Comparison of ENCODE assay signal across 13 mouse cellular contexts in genomic region chr3:94915903-94916741, GRCm38 (mm10). TPM values are rescaled to one million over a fixed set of nuclear protein-coding genes. Genes with fewer than 3 reads are reported as not detected.
DNase-seq lines count a peak whose midpoint lies in the region; ATAC-seq and TF ChIP-seq lines count a peak whose summit lies in the region.
"Had no signal": no experiment of that assay in that cellular context is flagged by ENCODE, and none has a peak within 500 bp of the region (broad histone marks: within the 10 kb centered on the region; RNA-seq: fewer than 3 reads in every experiment).

No protein-coding gene starts in this region.

- no peak for TF ChIP-seq POLR2A in kidney, adult 2 months (IDR thresholded peaks at IDR 0.05; ENCODE audit: low read depth, low read length)
- no peak for TF ChIP-seq POLR2A in MEL (IDR thresholded peaks at IDR 0.05; ENCODE audit: control insufficient read depth in 1 of 2, insufficient read depth in 1 of 2, low read depth in 1 of 2, low read length in 2 of 2, poor library complexity in 1 of 2)
- TF ChIP-seq POLR2A in thymus, adult 2 months (IDR thresholded peaks at IDR 0.05; ENCODE audit: control insufficient read depth, extremely low read depth, insufficient read depth, low read length, poor library complexity): no peak

- peak overlapping the region; percentile 62; the same call in 1 of the 2 replicates for H3K27ac ChIP-seq in kidney, adult 2 months (ENCODE audit: insufficient read depth, low read depth, low read length)
- H3K27ac ChIP-seq in MEL (ENCODE audit: control insufficient read depth, low read depth, low read length): no peak overlapping the region
- peak overlapping the region; percentile 79 for H3K27ac ChIP-seq in lung, embryonic 16.5 days (ENCODE audit: low read length)
- no peak overlapping the region for H3K27ac ChIP-seq in thymus, adult 2 months (ENCODE audit: control insufficient read depth, insufficient read depth, low read length)

- H3K27me3 ChIP-seq in kidney, adult 2 months (replicated peaks; ENCODE audit: control insufficient read depth, insufficient read depth, low read length): no peaks in the 10 kb centered on the region
- H3K27me3 ChIP-seq in MEL (ENCODE audit: control insufficient read depth in 1 of 2, insufficient read depth in 2 of 2, low read length in 2 of 2): no peaks in the 10 kb centered on the region
- no peaks in the 10 kb centered on the region for H3K27me3 ChIP-seq in lung, embryonic 16.5 days (ENCODE audit: control insufficient read depth, insufficient read depth, low read depth, low read length)
- H3K27me3 ChIP-seq in thymus, adult 2 months (ENCODE audit: control insufficient read depth, insufficient read depth, low read length): no peaks in the 10 kb centered on the region; the same call in 1 of the 2 replicates

- no peak overlapping the region for H3K4me3 ChIP-seq in kidney, adult 2 months (ENCODE audit: insufficient read depth, low read depth, low read length)
- H3K4me3 ChIP-seq in MEL (ENCODE audit: control insufficient read depth in 1 of 2, insufficient read depth in 1 of 2, low read depth in 2 of 2, low read length in 2 of 2): no peak overlapping the region
- H3K4me3 ChIP-seq in lung, embryonic 16.5 days (ENCODE audit: low read length): no peak overlapping the region
- no peak overlapping the region for H3K4me3 ChIP-seq in thymus, adult 2 months (ENCODE audit: control insufficient read depth, insufficient read depth, low read length)

- TF ChIP-seq CTCF in kidney, adult 2 months (conservative IDR thresholded peaks at IDR 0.05; ENCODE audit: insufficient read depth, insufficient read length, low read depth, low read length): no peak
- TF ChIP-seq CTCF in MEL (IDR thresholded peaks at IDR 0.05 in 2 of 3, conservative IDR thresholded peaks at IDR 0.05 in 1 of 3; ENCODE audit: control insufficient read depth in 1 of 3, insufficient read depth in 1 of 3, low read depth in 2 of 3, low read length in 3 of 3, poor library complexity in 1 of 3, severe bottlenecking in 1 of 3): no peak
- no peak for TF ChIP-seq CTCF in thymus, adult 2 months (IDR thresholded peaks at IDR 0.05; ENCODE audit: borderline replicate concordance, control insufficient read depth, extremely low read depth, insufficient read depth, low read length, poor library complexity)

- peak; percentile 41; the same call in 1 of the 2 replicates for ATAC-seq in lung, embryonic 16.5 days (ENCODE audit: low read depth)
- no peak for ATAC-seq in monocyte, adult 5-6 weeks (replicated peaks; ENCODE audit: insufficient number of reproducible peaks, low FRiP score, low TSS enrichment, poor library complexity, severe bottlenecking)

- H3K9me3 ChIP-seq in MEL (replicated peaks; ENCODE audit: insufficient read depth, low read length): no peaks in the 10 kb centered on the region
- no peaks in the 10 kb centered on the region for H3K9me3 ChIP-seq in lung, embryonic 16.5 days (ENCODE audit: control insufficient read depth, low read length)

- DNase-seq in kidney, adult 2 months: peak; percentile 59
- DNase-seq in kidney, adult 18-20 months: no peak
- DNase-seq in MEL (ENCODE audit: low read depth, low spot score): no peak
- peak; percentile 11 for DNase-seq in thymus, adult 2 months
- DNase-seq in right cerebral cortex, adult 18-20 months: no peak
- no peak for DNase-seq in right cerebral cortex, postnatal 10 days (ENCODE audit: low spot score in 2 of 2)
- DNase-seq: adrenal gland, adult 2 months; cerebellum, adult 9-11 months; gastrocnemius, postnatal 14 days; heart, postnatal 14 days; midbrain, embryonic 14.5 days had no signal

- H3K4me2 ChIP-seq in lung, embryonic 16.5 days (ENCODE audit: low read depth, low read length): no peak overlapping the region

- TF ChIP-seq RAD21 in MEL (IDR thresholded peaks at IDR 0.05; ENCODE audit: low read depth, low read length): no peak

- peaks cover 38% of the 10 kb centered on the region for H3K4me1 ChIP-seq in kidney, adult 2 months (ENCODE audit: control insufficient read depth, insufficient read depth, low read length)
- H3K4me1 ChIP-seq in MEL (ENCODE audit: control insufficient read depth in 1 of 2, insufficient read depth in 2 of 2, low read length in 2 of 2): peaks cover 8 to 10% of the 10 kb centered on the region in 2 experiments
- 0 out of 2 replicates have a peak, but pooled peaks cover 5% of the 10 kb centered on the region for H3K4me1 ChIP-seq in lung, embryonic 16.5 days (replicated peaks; ENCODE audit: control insufficient read depth, insufficient read depth, low read length)
- peaks cover 5% of the 10 kb centered on the region for H3K4me1 ChIP-seq in thymus, adult 2 months (replicated peaks; ENCODE audit: control insufficient read depth, insufficient read depth, low read length)

- H3K9ac ChIP-seq in MEL (ENCODE audit: control insufficient read depth, low read depth, low read length, poor library complexity, severe bottlenecking): no peak overlapping the region
- H3K9ac ChIP-seq in lung, embryonic 16.5 days (ENCODE audit: low read length): no peak overlapping the region

- no peaks in the 10 kb centered on the region for H3K79me2 ChIP-seq in MEL (ENCODE audit: control insufficient read depth, insufficient read depth, low read length, poor library complexity)

- H3K36me3 ChIP-seq in kidney, adult 2 months (ENCODE audit: control insufficient read depth, insufficient read depth, low read length): no peaks in the 10 kb centered on the region
- peaks cover 0 to 4% of the 10 kb centered on the region in 2 experiments; a peak in 1 of 4 replicates for H3K36me3 ChIP-seq in MEL (ENCODE audit: control insufficient read depth in 1 of 2, insufficient read depth in 2 of 2, low read length in 2 of 2)
- H3K36me3 ChIP-seq in lung, embryonic 16.5 days (ENCODE audit: control insufficient read depth, insufficient read depth, low read length): no peaks in the 10 kb centered on the region
- H3K36me3 ChIP-seq in thymus, adult 2 months (ENCODE audit: control insufficient read depth, insufficient read depth, low read length): no peaks in the 10 kb centered on the region

- no peak for TF ChIP-seq EP300 in MEL (IDR thresholded peaks at IDR 0.05; ENCODE audit: low read depth in 1 of 2, low read length in 2 of 2)

- WGBS in kidney, adult 2 months: 55% methylated on average over 7 of the region's 7 CpGs
- 63% methylated on average over 7 of the region's 7 CpGs for WGBS in lung, embryonic 16.5 days
- 24% methylated on average over 7 of the region's 7 CpGs for WGBS in thymus, adult 2 months

TF ChIP-seq in MEL, 35 proteins besides CTCF, POLR2A, EP300 and RAD21 (continues in another document):
- TF ChIP-seq ZC3H11A (IDR thresholded peaks at IDR 0.05; ENCODE audit: low read depth, low read length): no peak
- TF ChIP-seq TCF12 (IDR thresholded peaks at IDR 0.05; ENCODE audit: low read depth, low read length): peak; percentile 44; the same call in 1 of the 2 replicates
- no peak for TF ChIP-seq MAX (IDR thresholded peaks at IDR 0.05; ENCODE audit: low read length)
- TF ChIP-seq GABPA (IDR thresholded peaks at IDR 0.05; ENCODE audit: low read depth, low read length): no peak
- peak; percentile 28; the same call in 1 of the 2 replicates for TF ChIP-seq TAL1 (IDR thresholded peaks at IDR 0.05; ENCODE audit: low read length)
- no peak for TF ChIP-seq ZKSCAN1 (IDR thresholded peaks at IDR 0.05; ENCODE audit: low read depth, low read length)
- no peak for TF ChIP-seq KAT2A (conservative IDR thresholded peaks at IDR 0.05; ENCODE audit: low read depth, low read length)
- TF ChIP-seq SMC3 (IDR thresholded peaks at IDR 0.05; ENCODE audit: low read depth, low read length): no peak
- TF ChIP-seq MEF2A (IDR thresholded peaks at IDR 0.05; ENCODE audit: extremely low read depth, insufficient replicate concordance, low read depth, low read length, poor library complexity, severe bottlenecking): no peak
- 0 out of 2 replicates have a peak, but pooled peaks have one; percentile 15 for TF ChIP-seq ETS1 (IDR thresholded peaks at IDR 0.05; ENCODE audit: low read depth, low read length)
- TF ChIP-seq ZMIZ1 (IDR thresholded peaks at IDR 0.05; ENCODE audit: low read depth, low read length): no peak
- TF ChIP-seq TBP (IDR thresholded peaks at IDR 0.05; ENCODE audit: low read depth, low read length): peak; percentile 46; the same call in 1 of the 2 replicates

RNA-seq across cellular contexts. Expression of gene Selenbp1, which starts 16.7 kb away (rescaled TPM):
- polyA plus RNA-seq in kidney, adult 2 months (2012; rRNA removed): 785 and 803 TPM in 2 replicates
- total RNA-seq in MEL (2012; rRNA removed): 109 and 179 TPM in 2 replicates
- 100 to 1,000 TPM in 1 of 2 experiments, not detected in 1; 365 TPM for polyA plus RNA-seq in MEL (2012; ENCODE audit: insufficient read depth in 1 of 2, insufficient read length in 2 of 2, low read depth in 1 of 2, low replicate concordance in 2 of 2, missing spikeins in 1 of 2)
- polyA plus RNA-seq in lung, embryonic 16.5 days (2015; fragmentation: Nextera tagmentation; extraction: Ambion mirVana): 341 and 430 TPM in 2 replicates
- 15.9 and 26.7 TPM in 2 replicates for polyA plus RNA-seq in thymus, adult 2 months (2012; rRNA removed)
- total RNA-seq in monocyte, adult 5-6 weeks (2017): 8.9 to 16.0 TPM (median 14.1 TPM) in 3 replicates

RNA-seq across cellular contexts. Expression of gene Psmb4, which starts 29.4 kb away (rescaled TPM):
- polyA plus RNA-seq in kidney, adult 2 months (2012; rRNA removed): 235 and 307 TPM in 2 replicates
- total RNA-seq in MEL (2012; rRNA removed): 890 and 977 TPM in 2 replicates
- polyA plus RNA-seq in MEL (2012; ENCODE audit: insufficient read depth in 1 of 2, insufficient read length in 2 of 2, low read depth in 1 of 2, low replicate concordance in 2 of 2, missing spikeins in 1 of 2): 100 to 1,000 TPM; 826 to 964 TPM
- polyA plus RNA-seq in lung, embryonic 16.5 days (2015; fragmentation: Nextera tagmentation; extraction: Ambion mirVana): 306 and 339 TPM in 2 replicates
- 314 and 384 TPM in 2 replicates for polyA plus RNA-seq in thymus, adult 2 months (2012; rRNA removed)
- total RNA-seq in monocyte, adult 5-6 weeks (2017): 162 to 242 TPM (median 193 TPM) in 3 replicates

RNA-seq across cellular contexts. Expression of gene Rfx5, which starts 37.8 kb away (rescaled TPM):
- polyA plus RNA-seq in kidney, adult 2 months (2012; rRNA removed): 10.3 and 12.8 TPM in 2 replicates
- total RNA-seq in MEL (2012; rRNA removed): 9.5 and 10.0 TPM in 2 replicates
- 10 to 100 TPM in 1 of 2 experiments, not detected in 1; 19.4 TPM for polyA plus RNA-seq in MEL (2012; ENCODE audit: insufficient read depth in 1 of 2, insufficient read length in 2 of 2, low read depth in 1 of 2, low replicate concordance in 2 of 2, missing spikeins in 1 of 2)
- polyA plus RNA-seq in lung, embryonic 16.5 days (2015; fragmentation: Nextera tagmentation; extraction: Ambion mirVana): 8.9 and 10.0 TPM in 2 replicates
- 33.3 and 36.8 TPM in 2 replicates for polyA plus RNA-seq in thymus, adult 2 months (2012; rRNA removed)
- total RNA-seq in monocyte, adult 5-6 weeks (2017): 13.9 to 19.6 TPM (median 17.9 TPM) in 3 replicates

RNA-seq across cellular contexts. Expression of gene Pi4kb, which starts 58.4 kb away (rescaled TPM):
- polyA plus RNA-seq in kidney, adult 2 months (2012; rRNA removed): 35.9 and 41.7 TPM in 2 replicates
- total RNA-seq in MEL (2012; rRNA removed): 45.0 and 45.1 TPM in 2 replicates
- 10 to 100 TPM in 1 of 2 experiments, not detected in 1; 56.7 TPM for polyA plus RNA-seq in MEL (2012; ENCODE audit: insufficient read depth in 1 of 2, insufficient read length in 2 of 2, low read depth in 1 of 2, low replicate concordance in 2 of 2, missing spikeins in 1 of 2)
- polyA plus RNA-seq in lung, embryonic 16.5 days (2015; fragmentation: Nextera tagmentation; extraction: Ambion mirVana): 25.1 and 25.7 TPM in 2 replicates
- 59.0 and 62.3 TPM in 2 replicates for polyA plus RNA-seq in thymus, adult 2 months (2012; rRNA removed)
- 25.2 to 29.9 TPM (median 27.2 TPM) in 3 replicates for total RNA-seq in monocyte, adult 5-6 weeks (2017)

Comparison
In these comparisons a context has a peak if more than half of its experiments do, and no peak if none do; other contexts are left out.
1. DNase-seq: peak in kidney, adult 2 months (single experiment) and thymus, adult 2 months (single experiment); none in kidney, adult 18-20 months (single experiment), MEL (single experiment), right cerebral cortex, adult 18-20 months (single experiment) and right cerebral cortex, postnatal 10 days (0 of 2).
2. H3K27ac ChIP-seq: peak in kidney, adult 2 months (single experiment) and lung, embryonic 16.5 days (single experiment); none in MEL (single experiment) and thymus, adult 2 months (single experiment).